Mouse (Mus musculus) hindbrain, postnatal 0 days (tissue): ENCODE measurements at regions not wholly inside any gene's neighbourhood (a gene's known extent, or its start where the extent isn't known, plus 50 kb on each side); places are given as distances from the start of the nearest gene placed in this dataset.

Experiments
- ATAC-seq: fragments of 200-750 bp; cut with Nextera tagmentation; 2 replicates; pipeline ENCODE4 v1.8.0; 2017; ENCODE audit warnings: mild to moderate bottlenecking, moderate TSS enrichment, moderate library complexity
- DNase-seq: peaks from one replicate; pipeline ENCODE4 v3.0.0-alpha.2; 2015; ENCODE audit warnings: low spot score
- H3K27ac ChIP-seq: fragments of 300-500 bp; sonication (generic); 2 replicates; pipeline ENCODE4 v1.5.1; 2014; ENCODE audit warnings: mild to moderate bottlenecking
- H3K27me3 ChIP-seq: fragments of 300-500 bp; sonication (generic); 2 replicates; pipeline ENCODE4 v1.6.1; 2014; ENCODE audit warnings: low read length, mixed read lengths; ENCODE audit not compliant: insufficient read depth
- H3K36me3 ChIP-seq: fragments of 300-500 bp; sonication (generic); 2 replicates; pipeline ENCODE4 v1.6.1; 2014; ENCODE audit warnings: low read length, mixed read lengths; ENCODE audit not compliant: insufficient read depth
- H3K4me1 ChIP-seq: fragments of 300-500 bp; sonication (generic); 2 replicates; pipeline ENCODE4 v1.6.1; 2014; ENCODE audit warnings: antibody characterized with exemption, low read length, mixed read lengths; ENCODE audit not compliant: insufficient read depth
- H3K4me2 ChIP-seq: fragments of 300-500 bp; sonication (generic); 2 replicates; pipeline ENCODE4 v1.6.1; 2014; ENCODE audit warnings: low read depth, mild to moderate bottlenecking, low read length, moderate library complexity, mixed read lengths
- H3K4me3 ChIP-seq: fragments of 300-500 bp; sonication (generic); 2 replicates; pipeline ENCODE4 v1.5.1; 2014; ENCODE audit warnings: low read length
- H3K9ac ChIP-seq: fragments of 300-500 bp; sonication (generic); replicated peaks from 2 replicates; pipeline ENCODE4 v1.6.1; 2014; ENCODE audit warnings: mild to moderate bottlenecking, low read length, moderate library complexity, mixed read lengths
- H3K9me3 ChIP-seq: fragments of 300-500 bp; sonication (generic); 2 replicates; pipeline ENCODE4 v1.6.1; 2016; ENCODE audit warnings: low read length, mixed read lengths
- CTCF ChIP-seq: IDR thresholded peaks from 2 replicates; pipeline ENCODE4 v1.5.1; 2016; ENCODE audit warnings: antibody characterized with exemption, control low read depth, low read depth
- WGBS: fragments of 180-500 bp; shearing (Covaris S2); extraction: QIAGEN DNeasy Blood & Tissue Kit; methylation state at CpG from one replicate; pipeline ENCODE4 v1.1.7; 2014; 5-methylcytosine and 5-hydroxymethylcytosine counted together

DNA sequence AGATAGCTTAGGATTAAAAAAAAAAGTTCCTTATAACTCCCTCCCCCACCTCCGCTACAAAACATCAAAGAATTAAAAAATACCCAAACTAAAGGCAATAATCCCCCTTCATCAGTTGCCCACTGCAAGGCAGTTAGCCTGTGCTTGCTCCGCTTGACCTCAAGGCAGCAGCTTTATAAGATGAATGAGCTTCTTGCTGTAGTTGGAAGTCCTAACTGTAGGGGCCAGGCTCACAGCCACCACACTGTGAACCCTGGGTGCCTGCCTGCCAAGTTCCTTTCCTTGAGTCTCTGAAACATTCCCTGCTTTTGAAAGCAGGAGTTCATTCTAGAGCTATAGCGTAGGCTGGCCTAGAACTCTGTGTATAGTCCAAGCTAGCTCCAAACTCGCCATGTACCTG is 64.3 kb upstream of the Jade1 start:
- no peak for DNase-seq
- TF ChIP-seq CTCF: no peak
- Histone ChIP-seq H3K4me2 (no peak overlapping the region), H3K9ac (no peak overlapping the region), H3K4me3 (no peak overlapping the region), H3K4me1 (no peaks in the 10 kb centered on the region), H3K36me3 (no peaks in the 10 kb centered on the region), H3K9me3 (no peaks in the 10 kb centered on the region), H3K27me3 (no peaks in the 10 kb centered on the region), H3K27ac (no peak overlapping the region)
- 91% methylated on average over 4 of the region's 4 CpGs for WGBS
- no peak for ATAC-seq

DNA sequence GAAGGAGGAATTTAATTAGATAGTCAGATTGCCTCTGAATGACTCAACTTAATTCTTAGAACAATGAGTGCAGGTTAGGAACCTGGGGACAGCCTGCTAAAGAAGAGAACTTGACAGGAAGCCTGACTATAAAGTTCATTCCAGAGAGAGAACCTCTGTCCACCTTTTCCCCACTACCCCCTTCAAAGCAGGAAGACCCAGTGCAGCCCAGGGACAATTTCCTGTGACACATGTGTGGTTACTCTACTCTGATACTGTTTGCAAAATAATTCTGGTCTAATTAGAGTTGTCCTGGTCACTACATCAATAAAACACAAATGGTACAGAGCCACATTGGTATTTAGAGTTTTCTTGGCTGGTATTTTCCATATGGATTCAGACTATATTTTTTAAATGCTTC is 65.5 kb upstream of the Jade1 start:
- no peak for ATAC-seq
- Histone ChIP-seq H3K4me2 (no peak overlapping the region), H3K4me1 (no peaks in the 10 kb centered on the region), H3K27me3 (no peaks in the 10 kb centered on the region), H3K9ac (no peak overlapping the region), H3K27ac (no peak overlapping the region), H3K36me3 (no peaks in the 10 kb centered on the region), H3K9me3 (no peaks in the 10 kb centered on the region), H3K4me3 (no peak overlapping the region)
- no peak for DNase-seq
- TF ChIP-seq CTCF: no peak

DNA sequence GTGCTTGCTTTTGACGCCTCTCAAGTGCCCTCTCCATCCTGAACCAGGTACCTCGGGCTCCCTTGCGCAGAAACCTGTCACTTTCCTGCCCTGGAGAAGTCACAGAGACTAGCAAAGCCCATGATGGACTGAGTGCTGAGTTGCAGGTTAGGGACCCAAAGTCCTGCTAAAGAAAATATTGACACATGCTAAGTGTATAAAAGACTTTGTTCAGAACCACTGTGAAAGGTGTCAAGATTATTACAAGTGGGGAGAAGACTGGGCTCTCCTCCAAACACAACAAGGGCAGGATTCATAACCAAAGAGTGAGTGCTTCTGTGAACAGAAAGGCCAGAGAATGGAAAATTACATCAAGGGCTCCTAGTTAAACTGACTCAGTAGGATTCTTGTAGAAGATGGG is 66.0 kb upstream of the Jade1 start:
- WGBS: 78% methylated on average over 3 of the region's 3 CpGs
- no peaks in the 10 kb centered on the region for H3K36me3 ChIP-seq
- no peak overlapping the region for H3K4me2 ChIP-seq
- no peaks in the 10 kb centered on the region for H3K4me1 ChIP-seq
- ATAC-seq (no peak), DNase-seq (no peak)
- H3K27ac ChIP-seq: no peak overlapping the region
- no peaks in the 10 kb centered on the region for H3K27me3 ChIP-seq
- no peak overlapping the region for H3K4me3 ChIP-seq
- no peak for TF ChIP-seq CTCF
- H3K9ac ChIP-seq: no peak overlapping the region
- H3K9me3 ChIP-seq: no peaks in the 10 kb centered on the region

DNA sequence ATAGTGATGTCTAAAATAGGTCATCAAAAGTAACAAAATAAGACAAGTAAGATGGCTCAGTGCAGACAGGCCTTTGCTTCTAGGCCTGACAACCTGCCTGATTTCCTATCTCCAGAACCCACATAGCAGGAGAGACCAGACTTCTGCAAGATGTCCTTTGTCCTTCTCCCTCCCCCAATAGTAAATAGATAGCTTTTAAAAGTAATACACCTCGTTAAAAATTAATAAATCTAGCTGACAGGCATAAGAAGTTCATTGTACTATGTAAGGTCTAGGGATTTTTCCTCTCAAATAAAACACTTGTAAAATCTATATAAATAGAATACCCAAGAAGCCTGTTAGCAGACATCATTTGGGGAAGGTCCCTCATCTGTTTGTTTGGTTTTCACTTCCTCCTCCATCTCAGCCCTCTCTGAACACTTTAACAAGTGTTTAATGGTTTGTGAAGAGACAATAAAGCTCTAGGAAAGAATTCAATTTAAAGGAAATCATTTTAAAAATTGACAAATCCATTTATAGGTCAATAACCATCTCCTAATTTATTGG is 67.2 kb upstream of the Jade1 start:
- Histone ChIP-seq H3K9ac (no peak overlapping the region), H3K4me1 (no peaks in the 10 kb centered on the region), H3K27me3 (no peaks in the 10 kb centered on the region), H3K9me3 (no peaks in the 10 kb centered on the region), H3K4me2 (no peak overlapping the region), H3K27ac (no peak overlapping the region), H3K36me3 (no peaks in the 10 kb centered on the region), H3K4me3 (no peak overlapping the region)
- DNase-seq (no peak), ATAC-seq (no peak)
- WGBS: 43% methylated on average over 1 of the region's 1 CpGs
- no peak for TF ChIP-seq CTCF

DNA sequence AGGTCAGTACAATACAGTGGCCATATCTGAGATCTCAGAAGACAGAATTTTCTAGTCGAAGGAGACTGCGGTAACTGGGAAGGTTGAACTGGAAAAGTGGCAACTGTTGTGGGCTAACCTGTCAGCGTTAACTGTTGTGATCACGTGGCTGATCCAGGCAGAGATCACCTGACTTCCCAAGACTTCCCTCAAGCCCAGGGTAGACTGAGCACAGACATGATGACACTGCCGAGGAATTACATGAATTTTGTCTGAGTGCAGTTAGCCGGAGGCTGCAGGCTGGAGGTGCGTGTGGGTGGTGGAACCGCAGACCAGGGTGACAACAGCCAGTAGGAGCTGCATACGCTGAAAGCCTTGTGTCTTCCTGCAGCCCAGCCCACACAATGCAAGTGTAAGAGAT is 70.6 kb upstream of the Jade1 start:
- no peak overlapping the region for H3K27ac ChIP-seq
- DNase-seq (no peak), ATAC-seq (no peak)
- H3K27me3 ChIP-seq: no peaks in the 10 kb centered on the region
- 89% methylated on average over 9 of the region's 9 CpGs for WGBS
- TF ChIP-seq CTCF: no peak
- H3K9me3 ChIP-seq: no peaks in the 10 kb centered on the region
- no peak overlapping the region for H3K4me2 ChIP-seq
- H3K9ac ChIP-seq: no peak overlapping the region
- H3K36me3 ChIP-seq: no peaks in the 10 kb centered on the region
- H3K4me3 ChIP-seq: no peak overlapping the region
- H3K4me1 ChIP-seq: no peaks in the 10 kb centered on the region

DNA sequence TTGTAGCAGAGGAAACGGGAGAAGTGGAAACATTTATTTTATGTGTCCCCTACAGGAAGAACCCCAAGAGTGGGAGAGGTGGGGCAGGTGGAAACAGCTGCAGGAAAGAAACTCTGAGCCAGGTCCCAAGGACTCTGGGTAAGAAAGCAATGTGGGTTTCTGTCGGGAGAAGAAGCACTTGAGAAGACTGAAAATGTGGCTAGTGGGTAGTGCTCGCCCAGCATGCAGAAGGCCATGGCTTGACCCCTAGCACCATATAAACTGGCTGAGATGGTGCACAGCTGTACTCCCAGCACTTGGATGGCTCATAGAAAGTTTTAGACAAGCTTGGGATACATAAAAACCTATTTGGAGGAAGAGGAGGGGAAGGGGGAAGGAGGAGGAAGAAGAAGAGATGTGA is 71.9 kb upstream of the Jade1 start:
- DNase-seq: no peak
- Histone ChIP-seq H3K4me3 (no peak overlapping the region), H3K9me3 (no peaks in the 10 kb centered on the region), H3K9ac (no peak overlapping the region), H3K27me3 (no peaks in the 10 kb centered on the region), H3K36me3 (no peaks in the 10 kb centered on the region), H3K27ac (no peak overlapping the region), H3K4me2 (no peak overlapping the region), H3K4me1 (no peaks in the 10 kb centered on the region)
- TF ChIP-seq CTCF: no peak
- WGBS: 77% methylated on average over 3 of the region's 3 CpGs
- ATAC-seq: no peak

DNA sequence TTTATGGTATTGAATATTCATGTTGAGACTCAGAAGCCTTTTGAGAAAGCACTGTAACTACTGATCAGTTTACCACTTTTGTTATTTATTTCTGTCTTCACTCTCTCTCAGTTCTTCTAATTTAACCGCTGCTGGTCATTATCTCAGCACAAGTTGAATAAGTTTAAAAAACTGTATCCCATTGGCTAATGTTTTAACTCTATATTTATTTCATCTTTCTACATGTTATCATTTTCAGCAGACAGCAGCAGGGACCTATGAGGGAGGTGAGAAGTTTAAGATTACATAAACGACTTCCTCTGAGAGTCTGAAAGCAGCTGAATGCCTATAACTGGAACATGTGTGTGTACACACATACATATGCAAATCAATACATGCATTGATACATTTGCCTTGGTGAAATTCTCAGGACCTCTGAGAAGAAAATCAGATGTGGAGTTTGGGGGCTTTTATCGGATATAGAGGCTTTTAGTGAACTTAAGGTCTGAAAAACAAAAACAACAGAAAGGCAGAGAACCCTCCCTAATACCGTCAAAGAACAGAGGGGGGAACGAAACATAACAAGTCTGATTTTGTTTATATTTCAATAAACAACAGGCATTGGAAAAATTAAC is 72.5 kb upstream of the Jade1 start:
- Histone ChIP-seq H3K4me1 (no peaks in the 10 kb centered on the region), H3K27ac (no peak overlapping the region), H3K36me3 (no peaks in the 10 kb centered on the region), H3K4me2 (no peak overlapping the region), H3K27me3 (no peaks in the 10 kb centered on the region), H3K4me3 (no peak overlapping the region), H3K9me3 (no peaks in the 10 kb centered on the region), H3K9ac (no peak overlapping the region)
- WGBS: 78% methylated on average over 5 of the region's 5 CpGs
- no peak for ATAC-seq
- DNase-seq: no peak
- TF ChIP-seq CTCF: no peak
